Mouse (Mus musculus) heart, embryonic 16.5 days (tissue): ENCODE measurements around the gene Slc8b1. TPM values are rescaled to one million over a fixed set of nuclear protein-coding genes. Genes with fewer than 3 reads are reported as not detected.
"Not testable (repeated sequence)": the region's sequence is repeated elsewhere in the genome, so short reads cannot be mapped to it uniquely, and the experiment has no call there.

Experiments used
- ATAC-seq: fragments of 200-750 bp; cut with Nextera tagmentation; replicated peaks from 2 replicates; pipeline ENCODE4 v1.8.0; 2017; ENCODE audit warnings: moderate number of reproducible peaks; ENCODE audit not compliant: insufficient read depth, low FRiP score; ENCODE audit errors: extremely low read depth
- H3K27ac ChIP-seq: fragments of 300-500 bp; sonication (generic); 2 replicates; pipeline ENCODE4 v1.5.1; 2014; ENCODE audit warnings: mild to moderate bottlenecking, low read length, control low read depth, moderate library complexity
- H3K27me3 ChIP-seq: fragments of 300-500 bp; sonication (generic); 2 replicates; pipeline ENCODE4 v1.6.1; 2014; ENCODE audit warnings: low read length, mixed read lengths; ENCODE audit not compliant: control insufficient read depth, insufficient read depth
- H3K36me3 ChIP-seq: fragments of 300-500 bp; sonication (generic); 2 replicates; pipeline ENCODE4 v1.6.1; 2014; ENCODE audit not compliant: control insufficient read depth, insufficient read depth
- H3K4me1 ChIP-seq: fragments of 300-500 bp; sonication (generic); 2 replicates; pipeline ENCODE4 v1.6.1; 2014; ENCODE audit warnings: low read length, mixed read lengths; ENCODE audit not compliant: control insufficient read depth, insufficient read depth
- H3K4me2 ChIP-seq: fragments of 300-500 bp; sonication (generic); 2 replicates; pipeline ENCODE4 v1.6.1; 2014; ENCODE audit warnings: low read depth, mild to moderate bottlenecking, control low read depth, low read length
- H3K4me3 ChIP-seq: fragments of 300-500 bp; sonication (generic); 2 replicates; pipeline ENCODE4 v1.5.1; 2014; ENCODE audit warnings: mild to moderate bottlenecking, control low read depth, low read length
- H3K9ac ChIP-seq: fragments of 300-500 bp; sonication (generic); 2 replicates; pipeline ENCODE4 v1.6.1; 2014; ENCODE audit warnings: low read length, control low read depth
- H3K9me3 ChIP-seq: fragments of 300-500 bp; sonication (generic); replicated peaks from 2 replicates; pipeline ENCODE4 v1.6.1; 2016; ENCODE audit warnings: low read length; ENCODE audit not compliant: control insufficient read depth
- WGBS: fragments of 180-500 bp; shearing (Covaris S2); extraction: QIAGEN DNeasy Blood & Tissue Kit; methylation state at CpG from one replicate; pipeline ENCODE4 v1.1.7; 2014; 5-methylcytosine and 5-hydroxymethylcytosine counted together
- polyA plus RNA-seq: library from polyadenylated mRNA; unstranded; fragments of >200 nt; fragmentation: Nextera tagmentation; extraction: Ambion mirVana; gene quantifications from 2 replicates; pipeline ENCODE4 v1.2.1, GENCODE M21; 2015

Slc8b1 gene
- polyA plus RNA-seq, 1 experiment from 2014 or later, result 3.5 TPM

GRCm38 (mm10) chr5:120490679-120491192 is 20.2 kb upstream of the Slc8b1 start:
- ATAC-seq, result peak; percentile 64
- Histone ChIP-seq H3K9me3 (no peaks in the 10 kb centered on the region), H3K9ac (peak overlapping the region; percentile 34), H3K4me2 (no peak overlapping the region), H3K27ac (peak overlapping the region; percentile 71), H3K27me3 (no peaks in the 10 kb centered on the region), H3K4me3 (no peak overlapping the region), H3K36me3 (peaks cover 23% of the 10 kb centered on the region), H3K4me1 (peaks cover 7% of the 10 kb centered on the region; the same call in 1 of the 2 replicates)
- WGBS, result 50% methylated on average over 8 of the region's 8 CpGs

- Histone ChIP-seq H3K4me3 (no peak overlapping the region), H3K4me1 (peaks cover 7% of the 10 kb centered on the region; the same call in 1 of the 2 replicates), H3K4me2 (no peak overlapping the region), H3K9ac (no peak overlapping the region), H3K27ac (no peak overlapping the region), H3K36me3 (peaks cover 16% of the 10 kb centered on the region; the same call in 1 of the 2 replicates), H3K27me3 (no peaks in the 10 kb centered on the region), H3K9me3 (no peaks in the 10 kb centered on the region)
- no peak for ATAC-seq
- WGBS, result 72% methylated on average over 11 of the region's 11 CpGs
Measured at GRCm38 (mm10) chr5:120492437-120492836, 18.5 kb upstream of the Slc8b1 start.

- 93% methylated on average over 6 of the region's 6 CpGs for WGBS
- H3K27ac ChIP-seq, result no peak overlapping the region
- ATAC-seq, result no peak
- H3K4me2 ChIP-seq, result no peak overlapping the region
- H3K36me3 ChIP-seq, result peaks cover 16% of the 10 kb centered on the region; the same call in 1 of the 2 replicates
- peaks cover 7% of the 10 kb centered on the region; the same call in 1 of the 2 replicates for H3K4me1 ChIP-seq
- no peaks in the 10 kb centered on the region for H3K9me3 ChIP-seq
- H3K9ac ChIP-seq, result no peak overlapping the region
- no peaks in the 10 kb centered on the region for H3K27me3 ChIP-seq
- H3K4me3 ChIP-seq, result no peak overlapping the region
Measured at GRCm38 (mm10) chr5:120493440-120493839, 17.5 kb upstream of the Slc8b1 start.

GRCm38 (mm10) chr5:120493873-120494395 is 17.0 kb upstream of the Slc8b1 start:
- Histone ChIP-seq H3K27ac (no peak overlapping the region), H3K9ac (no peak overlapping the region), H3K36me3 (peaks cover 16% of the 10 kb centered on the region; the same call in 1 of the 2 replicates), H3K9me3 (no peaks in the 10 kb centered on the region), H3K4me1 (peaks cover 7% of the 10 kb centered on the region; the same call in 1 of the 2 replicates), H3K27me3 (no peaks in the 10 kb centered on the region), H3K4me3 (no peak overlapping the region), H3K4me2 (no peak overlapping the region)
- no peak for ATAC-seq
- WGBS, result 83% methylated on average over 9 of the region's 9 CpGs

GRCm38 (mm10) chr5:120495064-120495702 is 15.8 kb upstream of the Slc8b1 start:
- WGBS, result 67% methylated on average over 10 of the region's 10 CpGs
- H3K9ac ChIP-seq, result no peak overlapping the region; the same call in 1 of the 2 replicates
- H3K27ac ChIP-seq, result no peak overlapping the region
- no peaks in the 10 kb centered on the region for H3K27me3 ChIP-seq
- peaks cover 7% of the 10 kb centered on the region; the same call in 1 of the 2 replicates for H3K4me1 ChIP-seq
- H3K36me3 ChIP-seq, result peaks cover 16% of the 10 kb centered on the region; the same call in 1 of the 2 replicates
- H3K4me2 ChIP-seq, result no peak overlapping the region
- H3K9me3 ChIP-seq, result no peaks in the 10 kb centered on the region
- no peak overlapping the region for H3K4me3 ChIP-seq
- no peak for ATAC-seq

GRCm38 (mm10) chr5:120495703-120496226 is 15.2 kb upstream of the Slc8b1 start:
- Histone ChIP-seq H3K27ac (no peak overlapping the region), H3K36me3 (peaks cover 16% of the 10 kb centered on the region; the same call in 1 of the 2 replicates), H3K4me3 (no peak overlapping the region), H3K4me2 (no peak overlapping the region), H3K27me3 (no peaks in the 10 kb centered on the region), H3K4me1 (peaks cover 3% of the 10 kb centered on the region; the same call in 1 of the 2 replicates), H3K9ac (no peak overlapping the region), H3K9me3 (no peaks in the 10 kb centered on the region)
- 91% methylated on average over 13 of the region's 13 CpGs for WGBS
- no peak for ATAC-seq

GRCm38 (mm10) chr5:120497071-120497470 is 13.9 kb upstream of the Slc8b1 start:
- H3K9ac ChIP-seq, result no peak overlapping the region
- no peak overlapping the region for H3K27ac ChIP-seq
- WGBS, result 85% methylated on average over 3 of the region's 3 CpGs
- ATAC-seq, result no peak
- H3K27me3 ChIP-seq, result no peaks in the 10 kb centered on the region
- no peak overlapping the region for H3K4me3 ChIP-seq
- no peaks in the 10 kb centered on the region for H3K9me3 ChIP-seq
- peaks cover 2% of the 10 kb centered on the region for H3K4me1 ChIP-seq
- no peak overlapping the region for H3K4me2 ChIP-seq
- H3K36me3 ChIP-seq, result peaks cover 16% of the 10 kb centered on the region; the same call in 1 of the 2 replicates

- Histone ChIP-seq H3K9me3 (no peaks in the 10 kb centered on the region), H3K4me2 (no peak overlapping the region), H3K27ac (no peak overlapping the region), H3K27me3 (no peaks in the 10 kb centered on the region), H3K4me3 (no peak overlapping the region), H3K9ac (no peak overlapping the region), H3K4me1 (peaks cover 9% of the 10 kb centered on the region), H3K36me3 (peaks cover 2% of the 10 kb centered on the region; the same call in 1 of the 2 replicates)
- WGBS, result 76% methylated on average over 4 of the region's 4 CpGs
- ATAC-seq, result no peak
Measured at GRCm38 (mm10) chr5:120499202-120499601, 11.8 kb upstream of the Slc8b1 start.

GRCm38 (mm10) chr5:120500609-120501008 is 10.4 kb upstream of the Slc8b1 start:
- not testable (repeated sequence) for H3K27me3 ChIP-seq, H3K9ac ChIP-seq, H3K4me3 ChIP-seq, H3K27ac ChIP-seq, ATAC-seq, H3K9me3 ChIP-seq, H3K36me3 ChIP-seq, H3K4me2 ChIP-seq
- WGBS, result 88% methylated on average over 9 of the region's 9 CpGs
- peaks cover 12% of the 10 kb centered on the region for H3K4me1 ChIP-seq
